Mouse (Mus musculus): Measurements from ENCODE around the gene Ccdc57. TPM values are rescaled to one million over a fixed set of nuclear protein-coding genes. Genes with fewer than 3 reads are reported as not detected.

Ccdc57 gene
- polyA plus RNA-seq, 1 experiment from 2014 or later: 3.9 TPM

- H3K9me3 ChIP-seq: no peaks in the 10 kb centered on the region
- H3K4me3 ChIP-seq: no peak overlapping the region
- 80% methylated on average over 3 of the region's 3 CpGs for WGBS
- no peaks in the 10 kb centered on the region for H3K36me3 ChIP-seq
- H3K4me1 ChIP-seq (replicated peaks): peaks cover 17% of the 10 kb centered on the region
- no peak overlapping the region for H3K27ac ChIP-seq (replicated peaks)
- H3K9ac ChIP-seq: no peak overlapping the region
- no peaks in the 10 kb centered on the region for H3K27me3 ChIP-seq
- H3K4me2 ChIP-seq: no peak overlapping the region
- no peak for ATAC-seq (ENCODE audit: low read depth)
These were observed 100.8 kb downstream of the Ccdc57 start for GRCm38 (mm10) chr11:120831659-120832440.

- no peaks in the 10 kb centered on the region for H3K9me3 ChIP-seq
- no peak overlapping the region for H3K9ac ChIP-seq
- no peaks in the 10 kb centered on the region for H3K27me3 ChIP-seq
- no peaks in the 10 kb centered on the region for H3K36me3 ChIP-seq
- 86% methylated on average over 12 of the region's 12 CpGs for WGBS
- H3K27ac ChIP-seq (replicated peaks): no peak overlapping the region
- peaks cover 28% of the 10 kb centered on the region for H3K4me1 ChIP-seq (replicated peaks)
- H3K4me3 ChIP-seq: no peak overlapping the region
- no peak for ATAC-seq (ENCODE audit: low read depth)
- H3K4me2 ChIP-seq: no peak overlapping the region
These were observed 102.0 kb downstream of the Ccdc57 start for GRCm38 (mm10) chr11:120830686-120831085.

GRCm38 (mm10) chr11:120829757-120830532 lies 102.7 kb downstream of the Ccdc57 start:
- no peaks in the 10 kb centered on the region for H3K36me3 ChIP-seq
- WGBS: 89% methylated on average over 10 of the region's 10 CpGs
- ATAC-seq (ENCODE audit: low read depth): no peak
- H3K27ac ChIP-seq (replicated peaks): no peak overlapping the region
- H3K4me2 ChIP-seq: no peak overlapping the region
- H3K9ac ChIP-seq: no peak overlapping the region
- H3K9me3 ChIP-seq: no peaks in the 10 kb centered on the region
- H3K4me1 ChIP-seq (replicated peaks): peaks cover 33% of the 10 kb centered on the region
- no peak overlapping the region for H3K4me3 ChIP-seq
- H3K27me3 ChIP-seq: no peaks in the 10 kb centered on the region

GRCm38 (mm10) chr11:120828416-120828815 lies 104.3 kb downstream of the Ccdc57 start:
- H3K9ac ChIP-seq: peak overlapping the region; percentile 55
- 75% methylated on average over 4 of the region's 4 CpGs for WGBS
- H3K4me3 ChIP-seq: no peak overlapping the region
- H3K4me2 ChIP-seq: no peak overlapping the region
- no peaks in the 10 kb centered on the region for H3K9me3 ChIP-seq
- H3K27me3 ChIP-seq: no peaks in the 10 kb centered on the region
- no peaks in the 10 kb centered on the region for H3K36me3 ChIP-seq
- H3K4me1 ChIP-seq (replicated peaks): peaks cover 20% of the 10 kb centered on the region
- no peak for ATAC-seq (ENCODE audit: low read depth)
- no peak overlapping the region for H3K27ac ChIP-seq (replicated peaks)

GRCm38 (mm10) chr11:120826016-120826953 lies 106.4 kb downstream of the Ccdc57 start:
- ATAC-seq (ENCODE audit: low read depth): no peak
- Histone ChIP-seq H3K4me1 (replicated peaks) (peaks cover 39% of the 10 kb centered on the region), H3K4me3 (no peak overlapping the region), H3K9me3 (no peaks in the 10 kb centered on the region), H3K36me3 (peaks cover 10% of the 10 kb centered on the region), H3K27me3 (no peaks in the 10 kb centered on the region), H3K4me2 (no peak overlapping the region), H3K27ac (replicated peaks) (peak overlapping the region; percentile 99), H3K9ac (peak overlapping the region; percentile 96; the same call in 1 of the 2 replicates)
- 81% methylated on average over 8 of the region's 8 CpGs for WGBS

- no peak for ATAC-seq (ENCODE audit: low read depth)
- no peaks in the 10 kb centered on the region for H3K27me3 ChIP-seq
These were observed 107.3 kb downstream of the Ccdc57 start for GRCm38 (mm10) chr11:120825289-120825863.

GRCm38 (mm10) chr11:120824787-120825288 lies 107.8 kb downstream of the Ccdc57 start:
- Histone ChIP-seq H3K27ac (replicated peaks) (peak overlapping the region; percentile 99), H3K9ac (peak overlapping the region; percentile 96), H3K4me3 (peak overlapping the region; percentile 92), H3K9me3 (no peaks in the 10 kb centered on the region), H3K36me3 (peaks cover 25% of the 10 kb centered on the region), H3K4me1 (replicated peaks) (peaks cover 50% of the 10 kb centered on the region), H3K4me2 (peak overlapping the region; percentile 100), H3K27me3 (no peaks in the 10 kb centered on the region)
- WGBS: 1% methylated on average over 21 of the region's 21 CpGs
- ATAC-seq (ENCODE audit: low read depth): peak; percentile 3; the same call in 1 of the 2 replicates

More at GRCm38 (mm10) chr11:120825289-120825863, 107.3 kb downstream of the Ccdc57 start:
- H3K36me3 ChIP-seq: peaks cover 19% of the 10 kb centered on the region
- peak overlapping the region; percentile 92 for H3K4me3 ChIP-seq
- peak overlapping the region; percentile 99 for H3K27ac ChIP-seq (replicated peaks)
- peaks cover 48% of the 10 kb centered on the region for H3K4me1 ChIP-seq (replicated peaks)
- peak overlapping the region; percentile 100 for H3K4me2 ChIP-seq
- H3K9me3 ChIP-seq: no peaks in the 10 kb centered on the region
- whole genome bisulfite sequencing: 52% methylated on average over 4 of the region's 4 CpGs
- peak overlapping the region; percentile 96 for H3K9ac ChIP-seq

- Histone ChIP-seq H3K4me3 (peak within 1 kb of the TSS; percentile 92), H3K27ac (replicated peaks) (peak within 1 kb of the TSS; percentile 99), H3K4me2 (peak within 1 kb of the TSS; percentile 100), H3K9ac (peak within 1 kb of the TSS; percentile 96), H3K9me3 (no peaks in the 10 kb centered on the region), H3K36me3 (peaks cover 32% of the 10 kb centered on the region), H3K27me3 (no peaks in the 10 kb centered on the region), H3K4me1 (replicated peaks) (peaks cover 50% of the 10 kb centered on the region)
- ATAC-seq (ENCODE audit: low read depth): peak; percentile 93
- under 1% methylated on average over 96 of the region's 109 CpGs for WGBS
These were observed 108.5 kb downstream of the Ccdc57 start, which contains the start of gene Fasn for GRCm38 (mm10) chr11:120823956-120824786. TSS of gene Fasn (minus strand) at chr11:120824547.

- peak overlapping the region; percentile 92 for H3K4me3 ChIP-seq
- no peaks in the 10 kb centered on the region for H3K9me3 ChIP-seq
- H3K4me2 ChIP-seq: peak overlapping the region; percentile 100
- H3K27ac ChIP-seq (replicated peaks): peak overlapping the region; percentile 99
- WGBS: under 1% methylated on average over 40 of the region's 40 CpGs
- H3K9ac ChIP-seq: peak overlapping the region; percentile 96
- peaks cover 38% of the 10 kb centered on the region for H3K36me3 ChIP-seq
- H3K4me1 ChIP-seq (replicated peaks): peaks cover 50% of the 10 kb centered on the region
- ATAC-seq (ENCODE audit: low read depth): peak; percentile 57
- no peaks in the 10 kb centered on the region for H3K27me3 ChIP-seq
These were observed 109.1 kb downstream of the Ccdc57 start for GRCm38 (mm10) chr11:120823551-120823947.

- WGBS: 1% methylated on average over 14 of the region's 14 CpGs
- H3K9ac ChIP-seq: peak overlapping the region; percentile 96
- H3K4me3 ChIP-seq: peak overlapping the region; percentile 92
- H3K4me2 ChIP-seq: peak overlapping the region; percentile 100
- peaks cover 50% of the 10 kb centered on the region for H3K4me1 ChIP-seq (replicated peaks)
- ATAC-seq (ENCODE audit: low read depth): no peak
- peaks cover 43% of the 10 kb centered on the region for H3K36me3 ChIP-seq
- no peaks in the 10 kb centered on the region for H3K27me3 ChIP-seq
- H3K9me3 ChIP-seq: no peaks in the 10 kb centered on the region
- H3K27ac ChIP-seq (replicated peaks): peak overlapping the region; percentile 99
These were observed 109.7 kb downstream of the Ccdc57 start for GRCm38 (mm10) chr11:120822831-120823550.

Data from neural tube, embryonic 13.5 days (tissue).